Mouse (Mus musculus): Measurements from ENCODE around the gene Pcdh18. TPM values are rescaled to one million over a fixed set of nuclear protein-coding genes. Genes with fewer than 3 reads are reported as not detected.

Gene Pcdh18
- polyA plus RNA-seq, 1 experiment = not detected

GRCm38 (mm10) chr3:49755986-49756845 lies 909 bp downstream of the Pcdh18 start:
- no peak for TF ChIP-seq FLI1 (IDR thresholded peaks at IDR 0.05; ENCODE audit: low read length)
- TF ChIP-seq GATA1 (IDR thresholded peaks at IDR 0.05; ENCODE audit: borderline replicate concordance, low read length) = no peak
- H3K27me3 ChIP-seq (replicated peaks) = peaks cover 27% of the 10 kb centered on the region
- H3K36me3 ChIP-seq (replicated peaks; ENCODE audit: low read length) = no peaks in the 10 kb centered on the region
- H3K4me3 ChIP-seq (replicated peaks) = peak overlapping the region; percentile 89
- H3K4me1 ChIP-seq = peaks cover 14% of the 10 kb centered on the region
- peaks cover 17% of the 10 kb centered on the region for H3K9me3 ChIP-seq

DNA sequence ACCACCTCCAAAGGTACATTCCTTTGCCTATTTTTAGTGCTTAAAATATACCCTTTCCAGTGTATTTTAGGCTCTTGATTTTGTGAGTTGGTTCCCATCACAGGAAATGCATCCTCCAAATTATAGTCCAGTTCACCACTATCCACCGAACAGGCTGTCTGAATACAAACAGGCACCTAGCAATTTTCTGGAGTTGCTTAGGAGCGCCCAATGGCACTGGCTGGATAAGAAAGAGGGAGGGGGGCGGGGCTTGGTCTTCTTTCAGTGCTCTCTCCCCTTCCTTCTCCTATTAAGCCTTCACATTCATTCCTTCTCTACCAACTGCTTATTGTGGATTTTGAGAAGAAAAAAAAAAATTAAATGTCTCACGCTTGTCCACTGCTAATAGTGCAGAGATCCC lies 4.4 kb downstream of the Pcdh18 start:
- Histone ChIP-seq H3K27me3 (replicated peaks) (peaks cover 26% of the 10 kb centered on the region), H3K4me1 (peaks cover 14% of the 10 kb centered on the region), H3K36me3 (replicated peaks; ENCODE audit: low read length) (no peaks in the 10 kb centered on the region), H3K4me3 (replicated peaks) (no peak overlapping the region), H3K9me3 (peaks cover 17% of the 10 kb centered on the region)
- TF ChIP-seq GATA1 (IDR thresholded peaks at IDR 0.05; ENCODE audit: borderline replicate concordance, low read length) (no peak), FLI1 (IDR thresholded peaks at IDR 0.05; ENCODE audit: low read length) (no peak)

- H3K27me3 ChIP-seq (replicated peaks) = peaks cover 2% of the 10 kb centered on the region
- H3K4me3 ChIP-seq (replicated peaks) = no peak overlapping the region
- H3K4me1 ChIP-seq = no peaks in the 10 kb centered on the region
- TF ChIP-seq GATA1 (IDR thresholded peaks at IDR 0.05; ENCODE audit: borderline replicate concordance, low read length) (no peak), FLI1 (IDR thresholded peaks at IDR 0.05; ENCODE audit: low read length) (no peak)
- H3K36me3 ChIP-seq (replicated peaks; ENCODE audit: low read length) = no peaks in the 10 kb centered on the region
- peaks cover 8% of the 10 kb centered on the region; the same call in 1 of the 2 replicates for H3K9me3 ChIP-seq
These were observed 7.4 kb downstream of the Pcdh18 start for GRCm38 (mm10) chr3:49749491-49750284.

DNA sequence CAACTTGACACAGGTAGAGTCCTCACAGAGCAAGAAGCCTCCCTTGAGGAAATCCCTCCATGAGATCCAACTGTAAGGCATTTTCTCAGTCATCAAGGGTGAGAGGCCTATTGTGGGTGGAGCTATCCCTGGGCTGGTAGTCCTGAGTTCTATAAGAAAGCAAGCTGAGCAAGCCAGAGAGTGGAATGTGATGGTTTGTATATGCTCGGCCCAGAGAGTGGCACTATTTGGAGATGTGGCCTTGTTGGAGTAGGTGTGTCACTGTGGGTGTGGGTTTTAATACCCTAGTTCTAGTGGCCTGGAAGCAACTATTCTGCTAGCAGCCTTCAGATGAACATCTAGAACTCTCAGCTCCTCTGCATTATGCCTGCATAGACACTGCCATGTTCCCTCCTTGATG lies 9.1 kb downstream of the Pcdh18 start:
- H3K36me3 ChIP-seq (replicated peaks; ENCODE audit: low read length) = no peaks in the 10 kb centered on the region
- H3K27me3 ChIP-seq (replicated peaks) = no peaks in the 10 kb centered on the region
- H3K9me3 ChIP-seq = peaks cover 7% of the 10 kb centered on the region; the same call in 1 of the 2 replicates
- H3K4me3 ChIP-seq (replicated peaks) = no peak overlapping the region
- TF ChIP-seq FLI1 (IDR thresholded peaks at IDR 0.05; ENCODE audit: low read length) = no peak
- TF ChIP-seq GATA1 (IDR thresholded peaks at IDR 0.05; ENCODE audit: borderline replicate concordance, low read length) = no peak
- no peaks in the 10 kb centered on the region for H3K4me1 ChIP-seq

- TF ChIP-seq GATA1 (IDR thresholded peaks at IDR 0.05; ENCODE audit: borderline replicate concordance, low read length) = no peak
- no peak for TF ChIP-seq FLI1 (IDR thresholded peaks at IDR 0.05; ENCODE audit: low read length)
These were observed 18.1 kb downstream of the Pcdh18 start for GRCm38 (mm10) chr3:49739061-49739460.

GRCm38 (mm10) chr3:49738531-49738930 lies 18.6 kb downstream of the Pcdh18 start:
- TF ChIP-seq FLI1 (IDR thresholded peaks at IDR 0.05; ENCODE audit: low read length) = no peak
- TF ChIP-seq GATA1 (IDR thresholded peaks at IDR 0.05; ENCODE audit: borderline replicate concordance, low read length) = no peak
- no peaks in the 10 kb centered on the region for H3K27me3 ChIP-seq (replicated peaks)
- H3K4me3 ChIP-seq (replicated peaks) = no peak overlapping the region
- no peaks in the 10 kb centered on the region for H3K4me1 ChIP-seq
- H3K9me3 ChIP-seq = no peaks in the 10 kb centered on the region
- no peaks in the 10 kb centered on the region for H3K36me3 ChIP-seq (replicated peaks; ENCODE audit: low read length)

More at GRCm38 (mm10) chr3:49739061-49739460, 18.1 kb downstream of the Pcdh18 start:
- H3K4me1 ChIP-seq = no peaks in the 10 kb centered on the region
- H3K9me3 ChIP-seq = no peaks in the 10 kb centered on the region
- H3K36me3 ChIP-seq (replicated peaks; ENCODE audit: low read length) = no peaks in the 10 kb centered on the region
- no peak overlapping the region for H3K4me3 ChIP-seq (replicated peaks)
- no peaks in the 10 kb centered on the region for H3K27me3 ChIP-seq (replicated peaks)

DNA sequence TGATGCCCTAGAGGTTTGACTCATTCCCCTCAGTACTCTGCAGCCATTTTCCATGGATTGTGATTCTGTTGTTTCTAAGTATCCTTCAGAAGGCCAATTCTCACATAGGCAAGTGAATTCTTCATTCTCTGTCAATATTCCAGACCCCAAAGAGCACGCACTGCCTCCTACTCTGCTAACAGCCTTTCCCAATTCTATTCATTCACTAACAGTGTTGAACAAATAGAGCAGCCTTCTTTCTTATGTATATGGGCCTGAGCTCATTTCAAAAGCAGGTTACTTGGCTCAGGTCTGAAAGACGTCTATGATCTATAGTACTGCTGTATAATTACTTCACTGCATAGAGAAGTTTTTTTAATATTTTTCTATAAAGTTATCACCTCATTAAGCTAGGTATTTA lies 50.6 kb downstream of the Pcdh18 start:
- TF ChIP-seq GATA1 (IDR thresholded peaks at IDR 0.05; ENCODE audit: borderline replicate concordance, low read length) (no peak), FLI1 (IDR thresholded peaks at IDR 0.05; ENCODE audit: low read length) (no peak)
- H3K4me1 ChIP-seq = no peaks in the 10 kb centered on the region

DNA sequence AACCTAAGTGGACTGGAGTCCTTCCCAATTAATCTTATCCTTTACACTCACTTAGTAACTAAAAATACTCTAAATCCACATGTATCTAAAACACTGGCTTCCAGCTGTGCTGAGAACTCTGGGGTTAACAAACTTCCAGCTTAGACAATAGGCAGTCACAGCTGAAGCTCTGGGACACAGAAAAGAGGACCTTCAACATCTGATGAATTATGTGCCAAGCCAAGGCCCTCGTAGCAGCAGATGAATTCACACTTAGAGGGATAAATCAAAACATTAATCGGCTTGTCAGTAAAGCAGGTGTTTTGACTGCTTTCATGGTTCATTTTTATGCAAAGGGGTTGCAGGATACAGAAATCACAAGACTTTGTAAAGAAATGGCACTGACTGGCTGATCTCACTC lies 57.2 kb downstream of the Pcdh18 start:
- Histone ChIP-seq H3K36me3 (replicated peaks; ENCODE audit: low read length) (no peaks in the 10 kb centered on the region), H3K4me3 (replicated peaks) (no peak overlapping the region), H3K4me1 (no peaks in the 10 kb centered on the region), H3K27me3 (replicated peaks) (no peaks in the 10 kb centered on the region), H3K9me3 (no peaks in the 10 kb centered on the region)
- TF ChIP-seq GATA1 (IDR thresholded peaks at IDR 0.05; ENCODE audit: borderline replicate concordance, low read length) (no peak), FLI1 (IDR thresholded peaks at IDR 0.05; ENCODE audit: low read length) (no peak)

More for the DNA sequence above, 50.6 kb downstream of the Pcdh18 start:
- Histone ChIP-seq H3K36me3 (replicated peaks; ENCODE audit: low read length) (no peaks in the 10 kb centered on the region), H3K27me3 (replicated peaks) (no peaks in the 10 kb centered on the region), H3K9me3 (no peaks in the 10 kb centered on the region), H3K4me3 (replicated peaks) (no peak overlapping the region)

Measured in megakaryocyte, embryonic 14.5 days (primary cell).